Mouse (Mus musculus): ENCODE results near the gene Arid3a. TPM values are rescaled to one million over a fixed set of nuclear protein-coding genes. Genes with fewer than 3 reads are reported as not detected.
"Not testable (repeated sequence)": the region's sequence is repeated elsewhere in the genome, so short reads cannot be mapped to it uniquely, and the experiment has no call there.

The Arid3a gene
- total RNA-seq, 2 experiments from 2014 or later = 12.6 to 15.9 TPM

DNA sequence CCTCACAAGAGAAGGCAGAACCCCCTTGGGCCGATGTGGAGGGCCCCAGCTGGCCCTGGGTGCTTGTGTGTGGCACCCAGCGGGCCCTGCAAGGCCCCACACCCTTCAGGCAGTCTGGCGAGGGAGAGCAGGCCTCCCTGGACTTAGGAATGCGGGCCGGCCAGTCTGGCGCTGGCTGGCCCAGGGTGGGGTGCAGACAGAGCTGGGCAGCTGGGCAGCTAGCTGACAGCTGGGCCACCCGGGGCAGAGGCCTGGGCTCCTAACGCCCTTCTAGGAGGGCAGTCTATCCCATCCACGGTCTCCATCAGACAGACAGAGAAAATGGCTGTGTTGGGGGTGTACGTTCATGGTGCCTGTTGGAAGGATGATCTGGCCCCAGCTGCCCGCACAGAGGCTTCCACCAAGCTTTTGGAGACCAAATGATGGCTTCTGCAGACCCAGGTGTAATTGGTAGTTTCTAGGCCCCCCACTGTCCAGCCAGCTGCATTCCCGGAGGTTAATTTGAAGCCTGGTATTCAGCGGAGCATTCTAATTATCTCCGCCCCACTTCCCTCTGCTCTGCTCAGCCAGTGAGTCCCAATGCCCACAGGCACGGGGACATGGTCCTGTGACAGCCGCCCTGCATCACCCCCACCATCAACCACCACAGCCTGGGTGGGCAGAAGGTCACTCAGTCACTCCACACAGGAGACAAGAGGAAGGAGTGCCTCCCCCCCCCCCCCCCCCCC is 18.8 kb downstream of the Arid3a start:
- no peak for DNase-seq (ENCODE audit: low spot score in 2 of 2)

DNA sequence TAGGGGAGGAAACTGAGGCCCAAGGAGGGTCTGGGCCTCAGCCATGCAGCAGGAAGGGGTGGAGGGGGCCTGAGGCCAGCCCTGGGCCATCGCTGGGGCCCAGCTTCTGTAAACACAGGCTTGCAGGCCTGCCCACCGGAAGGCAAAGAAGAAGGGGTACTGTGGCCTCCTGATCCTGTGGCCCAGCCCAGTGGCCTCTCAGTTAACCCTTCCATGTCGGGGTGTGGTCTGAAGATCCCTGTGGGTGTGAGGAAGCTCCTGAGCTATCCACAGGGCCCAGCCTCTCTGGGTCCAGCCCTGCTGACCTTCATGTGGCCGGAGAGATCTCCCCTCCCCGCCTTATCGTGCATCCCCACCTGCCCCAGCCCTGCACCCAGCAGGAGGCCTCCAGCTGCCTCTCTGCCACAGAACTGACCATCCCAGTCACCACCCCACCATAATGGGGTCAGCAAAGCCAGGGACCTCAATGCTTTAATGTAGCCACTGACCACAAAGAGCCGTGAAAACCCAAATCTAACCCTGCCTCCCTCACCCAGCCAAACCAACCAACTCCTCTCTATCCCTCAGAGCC is 20.0 kb downstream of the Arid3a start:
- no peak for DNase-seq (ENCODE audit: low spot score in 2 of 2)

DNA sequence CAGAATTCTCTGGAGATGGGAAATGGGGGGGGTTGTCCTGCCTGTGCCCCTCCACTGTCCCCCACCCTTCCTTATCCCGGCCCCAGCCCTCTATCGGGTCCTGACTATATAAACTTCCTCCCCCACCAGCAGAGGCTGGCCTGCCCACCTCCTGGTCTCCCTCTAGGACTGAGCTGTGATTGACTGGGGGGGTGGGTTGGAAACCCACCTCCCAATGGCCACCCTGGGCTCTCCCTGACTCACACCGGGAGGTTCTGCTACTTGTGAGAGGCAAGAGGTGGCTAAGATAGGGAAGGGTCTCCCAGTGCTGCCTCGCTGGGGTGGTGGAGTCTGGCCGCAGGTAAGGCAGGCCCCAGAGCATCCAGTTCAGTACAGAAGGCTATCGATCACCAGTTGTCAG is 20.7 kb downstream of the Arid3a start:
- no peak for DNase-seq (ENCODE audit: low spot score in 2 of 2)

DNA sequence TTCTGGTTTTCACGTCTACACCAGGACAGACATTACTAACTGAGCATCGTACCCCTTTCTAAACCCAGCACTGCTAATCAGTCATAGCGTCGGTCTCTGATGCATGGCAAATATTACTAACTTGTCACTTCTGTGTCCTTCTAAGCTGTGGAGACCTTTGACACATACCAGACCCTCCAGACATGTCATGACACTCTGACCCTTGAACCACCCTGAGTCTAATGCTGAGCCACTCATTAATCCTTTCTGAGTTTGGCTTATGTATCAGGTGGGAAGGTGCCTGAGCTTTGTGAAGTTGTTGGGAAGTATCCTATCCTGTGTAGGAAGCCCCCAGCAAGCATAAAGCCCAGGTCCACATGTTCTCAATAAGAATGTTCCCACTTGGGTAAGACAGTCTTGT is 23.0 kb downstream of the Arid3a start:
- no peak for DNase-seq (ENCODE audit: low spot score in 2 of 2)

DNA sequence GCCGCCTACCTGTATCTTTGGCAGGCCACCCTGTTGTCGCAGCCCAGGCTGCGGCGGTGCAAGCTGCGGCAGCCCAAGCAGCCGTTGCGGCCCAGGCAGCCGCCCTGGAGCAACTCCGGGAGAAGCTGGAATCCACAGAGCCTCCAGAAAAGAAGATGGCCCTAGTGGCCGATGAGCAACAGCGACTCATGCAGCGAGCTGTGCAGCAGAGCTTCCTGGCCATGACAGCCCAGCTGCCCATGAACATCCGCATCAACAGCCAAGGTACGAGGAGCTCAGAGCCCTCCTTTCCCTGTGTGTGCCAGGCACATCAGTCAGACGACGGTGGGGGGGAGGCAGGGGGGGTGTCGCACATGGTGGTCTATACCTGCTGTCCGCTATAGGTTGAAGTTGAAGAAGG is 23.8 kb downstream of the Arid3a start:
- no peak for DNase-seq (ENCODE audit: low spot score in 2 of 2)

DNA sequence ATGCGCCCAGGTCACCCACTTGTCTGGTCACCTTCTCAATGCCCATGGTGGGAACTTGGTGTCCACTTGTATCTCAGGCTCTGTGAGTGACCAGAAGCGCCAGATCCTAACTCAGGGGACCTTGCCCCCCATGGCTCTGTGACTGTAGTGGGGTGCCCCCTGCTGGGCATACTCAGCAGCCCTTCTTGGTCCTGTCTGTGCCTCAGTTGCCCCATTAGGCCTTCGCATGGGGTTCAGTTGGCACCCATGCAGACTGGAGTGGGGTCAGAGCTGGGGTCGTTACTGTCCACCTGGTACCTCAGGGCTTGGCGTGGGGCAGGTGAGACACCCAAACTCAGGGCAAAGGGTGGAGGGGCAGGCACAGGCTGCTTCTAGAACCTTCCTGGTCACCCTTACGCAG is 27.1 kb downstream of the Arid3a start:
- no peak for DNase-seq (ENCODE audit: low spot score in 2 of 2)

DNA sequence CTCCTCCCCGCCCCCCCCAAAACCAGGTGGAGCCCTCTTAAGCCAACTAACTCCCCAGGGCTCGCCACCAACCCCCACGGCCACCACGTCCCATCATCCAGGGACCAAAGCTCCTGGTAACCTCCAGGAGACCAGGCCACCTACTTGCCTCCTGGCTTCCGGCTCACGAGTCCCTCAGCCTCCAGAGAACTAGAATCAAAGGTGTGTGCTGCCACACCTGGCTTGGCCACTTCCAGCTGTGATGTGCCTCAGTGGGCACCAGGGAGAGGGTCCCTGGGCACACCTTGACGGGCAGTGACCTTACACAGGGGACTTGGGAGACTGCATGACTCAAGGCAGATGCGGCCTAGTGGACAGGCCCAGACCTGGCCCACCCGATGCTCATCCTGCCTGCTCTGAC is 28.8 kb downstream of the Arid3a start:
- no peak for DNase-seq (ENCODE audit: low spot score in 2 of 2)

DNA sequence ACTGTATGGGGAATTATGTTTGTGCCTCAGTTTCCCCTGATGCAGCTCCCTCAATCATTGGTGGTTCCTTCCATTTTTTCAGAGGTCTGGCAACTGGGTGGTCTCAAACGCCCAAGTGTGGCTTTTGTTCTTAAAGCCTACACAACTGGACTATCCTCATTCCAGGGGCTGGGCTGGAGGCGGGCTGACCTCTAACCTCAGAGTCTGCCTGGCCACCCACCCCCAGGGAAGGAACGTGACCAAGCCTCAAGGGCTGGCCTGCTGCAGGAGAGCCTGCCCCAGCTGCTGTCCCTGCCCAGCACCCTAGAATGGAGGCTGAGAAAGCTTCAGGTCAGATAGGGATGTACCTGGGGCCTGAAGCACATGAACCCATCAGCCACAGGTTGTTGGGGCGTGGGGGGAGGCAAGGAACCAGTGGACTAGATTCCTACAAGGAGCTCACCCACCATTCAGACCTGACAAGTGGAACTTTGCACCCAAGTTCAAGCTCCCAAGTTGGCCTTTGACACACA is 29.9 kb downstream of the Arid3a start:
- no peak for DNase-seq (ENCODE audit: low spot score in 2 of 2)

DNA sequence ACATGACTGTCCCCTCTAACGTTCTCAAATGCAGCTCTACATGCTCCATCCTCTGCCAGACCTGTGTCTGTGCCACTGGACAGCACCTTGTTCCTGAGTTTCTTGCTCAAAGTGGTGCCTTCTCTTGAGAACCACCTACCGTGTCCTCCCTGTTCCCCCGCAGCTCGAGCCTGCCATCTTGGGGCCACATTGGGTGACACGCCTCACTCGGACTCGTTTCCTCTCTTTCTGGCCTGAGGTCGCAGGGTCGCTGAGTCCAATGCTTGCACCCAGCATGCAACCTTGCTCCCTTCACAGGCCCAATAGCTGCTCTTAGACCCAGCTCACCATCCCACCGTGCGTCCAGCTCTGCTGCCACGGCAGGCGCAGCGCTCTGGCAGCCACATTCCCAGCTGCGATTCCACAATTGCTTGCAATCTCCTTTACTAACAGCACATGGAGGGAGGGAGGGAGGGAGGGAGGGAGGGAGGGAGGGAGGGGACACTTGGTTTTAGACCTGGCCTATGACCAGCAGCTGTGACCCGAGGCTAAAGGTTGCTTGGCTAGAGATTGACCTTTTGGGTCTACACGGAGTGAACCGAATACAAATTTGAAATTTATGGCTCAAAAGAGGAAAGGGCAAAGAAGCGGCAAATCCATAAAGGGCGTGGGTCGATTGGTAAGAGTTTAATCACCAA is 31.4 kb downstream of the Arid3a start:
- DNase-seq (ENCODE audit: low spot score in 2 of 2) = peak; percentile 61 to 74

DNA sequence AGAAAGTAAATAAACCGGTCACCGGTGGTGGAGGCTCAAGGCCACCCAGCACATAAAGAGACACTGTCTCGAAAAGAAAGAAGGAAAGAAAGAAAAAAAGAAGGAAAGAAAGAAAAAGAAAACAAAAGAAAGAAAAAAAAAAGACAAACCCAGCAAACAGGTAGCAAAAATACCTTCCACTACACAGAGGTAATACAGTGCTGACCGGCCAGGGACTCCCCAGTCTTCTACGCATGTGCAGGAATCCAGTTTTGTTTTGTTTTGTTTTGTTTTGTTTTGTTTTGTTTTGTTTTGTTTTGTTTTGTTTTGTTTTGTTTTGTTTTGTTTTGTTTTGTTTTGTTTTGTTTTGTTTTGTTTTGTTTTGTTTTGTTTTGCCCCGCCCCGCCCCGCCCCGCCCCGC is 32.6 kb downstream of the Arid3a start:
- DNase-seq (ENCODE audit: low spot score in 2 of 2) = not testable (repeated sequence)

DNA sequence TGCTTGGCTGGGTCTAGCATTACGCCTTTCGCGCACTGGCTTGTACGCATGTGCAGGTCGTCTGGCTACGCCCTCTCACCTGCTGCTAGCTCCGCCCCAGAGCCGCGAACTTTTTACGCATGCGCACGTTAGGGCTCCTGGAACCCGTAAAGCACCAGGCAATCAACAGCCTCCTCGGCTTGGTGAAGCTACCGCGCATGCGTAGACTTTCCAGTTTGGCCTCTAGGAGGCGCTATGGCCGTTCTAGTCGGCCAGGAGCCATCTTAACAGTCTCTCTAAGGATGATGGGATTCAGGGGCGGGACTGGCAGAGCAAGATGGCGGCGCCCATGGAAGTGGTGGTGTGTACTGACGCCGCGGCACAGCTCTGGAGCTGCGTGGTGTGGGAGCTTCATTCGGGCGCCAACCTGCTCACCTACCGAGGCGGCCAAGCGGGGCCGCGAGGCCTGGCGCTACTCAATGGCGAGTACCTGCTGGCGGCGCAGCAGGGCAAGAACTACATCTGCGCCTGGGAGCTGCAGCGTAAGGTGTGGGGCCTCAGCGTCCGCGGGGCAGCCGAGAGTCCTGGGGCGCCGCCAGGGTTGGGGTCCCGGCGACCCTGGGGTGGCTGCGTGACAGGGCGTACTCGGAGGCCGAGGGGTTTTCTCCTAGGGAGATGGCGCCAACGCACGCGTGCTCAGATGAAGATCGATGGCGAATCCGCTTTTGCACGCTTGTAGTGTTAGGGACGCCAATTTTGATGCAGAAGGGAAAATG is 33.2 kb downstream of the Arid3a start, which contains the start of gene Wdr18:
Gene Wdr18, plus strand, starts transcription at position 306 of the 755 bp plus-strand sequence.
- peak; percentile 97 to 99 for DNase-seq (ENCODE audit: low spot score in 2 of 2)

DNA sequence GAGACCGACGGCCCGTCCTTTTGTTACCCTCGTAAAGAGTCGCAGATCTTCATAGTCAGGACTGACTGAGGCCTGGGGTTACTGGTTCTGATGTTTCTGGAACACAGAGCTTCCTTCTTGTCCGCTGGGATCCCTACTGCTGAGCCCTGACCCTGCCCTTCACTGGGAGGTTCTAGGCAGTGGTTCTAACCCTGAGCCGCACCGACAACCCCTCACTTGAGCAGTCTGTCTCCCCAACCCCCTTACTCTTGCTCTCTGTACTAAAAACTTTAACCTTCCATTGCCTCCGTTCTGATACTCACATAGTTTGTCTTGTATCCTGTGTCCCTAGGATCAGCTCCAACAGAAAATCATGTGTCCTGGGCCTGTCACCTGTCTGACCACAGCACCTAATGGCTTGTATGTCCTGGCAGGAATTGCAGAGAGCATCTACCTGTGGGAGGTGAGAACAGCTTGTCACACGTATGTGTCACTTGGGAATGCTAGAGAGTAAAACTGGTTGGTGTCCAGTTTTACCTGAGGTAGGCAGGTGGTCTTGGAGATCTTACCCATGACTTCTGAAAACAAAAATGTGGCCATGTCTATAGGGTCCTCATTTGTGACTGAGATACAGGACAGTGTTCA is 33.9 kb downstream of the Arid3a start:
- DNase-seq (ENCODE audit: low spot score in 2 of 2) = no peak

DNA sequence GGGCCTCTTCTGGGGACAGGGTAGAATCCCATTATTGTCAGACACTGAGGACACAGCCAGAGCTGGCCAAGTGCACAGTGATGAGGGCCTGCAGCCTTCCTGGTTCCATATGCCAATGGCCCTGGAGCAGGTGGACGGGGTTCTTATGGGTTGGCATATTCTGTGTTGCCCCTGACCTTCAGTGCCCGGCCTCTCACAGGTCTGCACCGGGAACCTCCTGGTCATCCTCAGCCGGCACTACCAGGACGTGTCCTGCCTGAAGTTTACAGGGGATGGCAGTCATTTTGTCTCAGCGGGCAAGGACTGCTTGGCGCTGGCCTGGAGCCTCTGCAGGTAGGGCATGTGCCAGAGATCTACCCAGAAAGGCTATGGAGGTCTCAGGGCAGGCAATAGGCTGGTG is 37.9 kb downstream of the Arid3a start:
- DNase-seq (ENCODE audit: low spot score in 2 of 2) = no peak

DNA sequence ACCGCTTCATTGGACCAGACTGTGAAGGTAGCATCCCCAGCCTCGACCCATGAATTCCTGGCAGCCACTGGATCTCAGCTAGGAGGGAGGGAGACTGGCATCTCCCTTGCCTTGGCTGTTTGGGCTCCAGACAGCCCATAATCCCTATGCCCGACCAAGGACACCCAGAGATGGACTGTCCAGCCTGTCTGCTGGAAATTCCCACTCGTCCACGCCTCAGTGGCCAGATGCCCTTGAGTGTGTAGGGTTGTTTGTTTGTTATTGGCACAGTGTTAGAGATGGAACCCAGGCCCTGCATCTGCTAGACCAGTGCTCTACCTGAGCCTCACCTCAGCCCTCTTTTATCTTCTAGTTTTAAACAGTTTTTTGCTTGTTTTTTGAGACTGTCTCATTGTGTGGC is 38.5 kb downstream of the Arid3a start:
- DNase-seq (ENCODE audit: low spot score in 2 of 2) = no peak

DNA sequence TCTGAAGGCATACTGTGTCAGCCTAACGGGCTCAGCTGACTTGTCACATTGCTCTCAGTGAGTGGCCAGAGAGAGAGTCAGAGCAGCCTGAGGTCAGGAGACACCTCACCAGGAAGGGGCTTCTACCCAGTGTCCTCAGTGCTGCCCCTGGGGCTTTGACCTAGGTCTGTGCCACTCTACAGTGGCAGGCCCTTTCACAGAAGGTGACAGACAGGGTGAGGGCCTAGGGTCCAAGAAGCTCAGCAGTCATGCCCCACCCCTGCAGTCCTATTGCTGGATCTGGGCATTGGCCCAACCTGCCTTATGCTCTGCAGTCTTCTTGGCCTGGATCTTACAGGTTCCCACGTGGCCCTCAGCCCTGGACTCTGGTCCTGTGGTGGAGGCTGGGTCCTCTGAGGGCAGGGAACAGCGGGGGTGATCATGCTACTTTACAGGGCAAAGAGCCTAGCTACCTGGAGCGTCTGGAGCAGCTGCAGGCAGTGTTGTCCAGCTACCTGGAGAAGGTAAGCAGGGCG is 40.1 kb downstream of the Arid3a start:
- DNase-seq (ENCODE audit: low spot score in 2 of 2) = no peak

DNA sequence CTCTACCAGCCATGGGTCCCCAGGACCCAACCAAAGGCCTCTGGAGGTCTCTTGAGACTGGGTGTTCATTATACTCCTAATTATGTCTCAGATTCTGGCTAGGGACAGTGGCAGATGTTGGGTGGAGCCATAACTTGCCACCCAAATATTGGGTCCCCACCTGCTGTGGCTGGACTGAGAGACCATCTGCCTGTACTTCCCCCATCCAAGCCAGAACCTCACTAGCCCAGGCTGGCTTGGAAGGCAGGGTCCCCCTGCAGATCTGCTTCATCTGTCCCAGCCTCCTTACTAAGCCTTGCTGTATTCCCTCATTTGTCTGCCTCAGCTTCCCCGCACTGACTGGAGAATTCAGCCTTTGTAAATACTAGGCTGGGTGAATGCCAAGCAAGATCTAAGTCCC is 41.3 kb downstream of the Arid3a start:
- DNase-seq (ENCODE audit: low spot score in 2 of 2) = no peak

DNA sequence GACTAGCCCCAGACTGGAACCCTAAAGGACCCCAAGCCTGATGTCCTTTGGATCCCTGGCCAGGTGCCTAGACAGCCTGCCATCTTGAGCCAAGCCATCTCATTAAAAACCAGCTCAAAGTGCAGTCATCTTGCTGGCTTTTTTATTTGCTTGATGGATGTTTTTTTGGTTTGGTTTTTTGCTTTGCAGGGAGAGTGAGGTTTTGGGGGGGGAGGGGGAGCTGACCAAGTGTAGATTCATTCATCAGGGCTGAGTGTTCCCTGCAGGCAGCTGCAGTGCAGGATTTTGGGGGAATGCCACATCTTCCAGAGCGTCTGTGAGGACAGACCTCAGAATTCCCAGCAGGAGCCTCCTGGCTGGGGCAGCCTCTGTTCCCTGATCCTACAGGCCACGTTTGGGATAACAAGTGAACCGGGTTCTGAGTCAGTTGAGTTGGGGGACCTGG is 42.3 kb downstream of the Arid3a start:
- DNase-seq (ENCODE audit: low spot score in 2 of 2) = no peak

DNA sequence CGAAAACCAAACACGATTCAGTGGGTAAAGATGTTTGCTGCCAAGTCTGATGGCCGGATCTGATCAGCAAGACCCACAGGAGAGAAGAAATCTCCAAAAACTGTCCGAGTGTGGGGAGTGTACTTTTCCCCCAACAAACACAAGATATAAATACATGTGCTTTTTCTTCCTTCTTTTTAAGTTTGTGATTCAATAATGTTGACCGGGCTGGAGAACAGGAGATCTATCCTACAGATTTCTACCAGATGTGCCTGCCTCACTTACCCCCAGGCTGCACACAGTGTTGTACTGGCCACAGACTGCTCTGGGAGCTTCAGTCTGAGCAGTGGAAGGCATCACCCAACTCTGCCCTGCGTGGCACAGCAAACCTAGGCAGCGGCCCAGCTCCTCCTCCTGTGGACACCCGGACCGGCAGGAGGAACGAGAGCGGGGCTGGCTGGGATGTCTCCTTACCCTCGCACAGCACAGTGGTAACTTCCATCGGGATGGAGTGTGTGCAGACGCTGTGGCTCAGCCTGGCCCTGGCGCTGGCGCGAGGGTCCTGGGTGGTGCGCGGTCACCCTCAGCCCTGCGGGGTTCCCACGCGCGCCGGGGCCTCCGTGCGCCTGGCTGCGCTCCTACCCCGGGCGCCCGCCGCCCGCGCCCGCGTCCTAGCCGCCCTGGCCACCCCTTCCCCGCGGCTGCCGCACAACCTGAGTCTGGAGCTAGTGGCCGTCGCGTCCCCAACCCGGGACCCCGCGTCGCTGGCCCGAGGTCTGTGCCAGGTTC is 43.8 kb downstream of the Arid3a start, which contains the start of gene Grin3b:
Gene Grin3b, plus strand, starts transcription at position 301 of the 768 bp plus-strand sequence.
- no peak for DNase-seq (ENCODE audit: low spot score in 2 of 2)

DNA sequence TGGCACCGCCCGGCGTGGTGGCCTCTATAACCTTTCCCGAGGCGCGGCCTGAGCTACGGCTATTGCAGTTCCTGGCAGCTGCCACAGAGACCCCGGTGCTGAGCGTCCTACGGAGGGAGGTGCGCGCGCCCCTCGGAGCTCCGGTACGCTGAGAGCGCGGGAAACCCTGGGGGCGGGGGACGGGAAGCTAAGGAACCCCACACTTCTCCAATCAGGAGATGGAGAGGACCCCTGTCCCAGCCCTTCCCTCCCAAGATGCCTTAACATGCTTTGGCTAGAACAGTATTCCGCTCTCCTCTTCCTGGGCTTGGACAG is 44.3 kb downstream of the Arid3a start:
- no peak for DNase-seq (ENCODE audit: low spot score in 2 of 2)

DNA sequence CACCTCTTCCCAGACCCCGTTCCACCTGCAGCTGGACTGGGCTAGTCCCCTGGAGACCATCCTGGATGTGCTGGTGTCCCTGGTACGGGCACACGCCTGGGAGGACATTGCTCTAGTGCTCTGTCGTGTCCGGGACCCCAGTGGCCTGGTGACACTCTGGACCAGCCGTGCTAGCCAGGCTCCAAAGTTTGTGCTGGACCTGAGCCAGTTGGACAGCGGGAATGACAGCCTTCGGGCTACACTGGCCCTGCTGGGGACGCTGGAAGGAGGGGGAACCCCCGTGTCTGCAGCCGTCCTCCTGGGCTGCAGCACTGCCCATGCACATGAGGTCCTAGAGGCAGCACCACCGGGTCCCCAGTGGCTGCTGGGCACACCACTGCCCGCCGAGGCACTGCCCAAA is 46.0 kb downstream of the Arid3a start:
- DNase-seq (ENCODE audit: low spot score in 2 of 2) = no peak
